Mouse (Mus musculus) lung, postnatal 0 days (tissue): ENCODE measurements around the gene Pa2g4.

ENCODE experiments used
- CTCF ChIP-seq: IDR thresholded peaks from 2 replicates; pipeline ENCODE4 v1.5.1; 2016; ENCODE audit warnings: antibody characterized with exemption, mild to moderate bottlenecking
- EP300 ChIP-seq: IDR thresholded peaks from 2 replicates; pipeline ENCODE4 v1.6.1; 2016; ENCODE audit warnings: antibody characterized with exemption, mild to moderate bottlenecking, control low read depth

DNA sequence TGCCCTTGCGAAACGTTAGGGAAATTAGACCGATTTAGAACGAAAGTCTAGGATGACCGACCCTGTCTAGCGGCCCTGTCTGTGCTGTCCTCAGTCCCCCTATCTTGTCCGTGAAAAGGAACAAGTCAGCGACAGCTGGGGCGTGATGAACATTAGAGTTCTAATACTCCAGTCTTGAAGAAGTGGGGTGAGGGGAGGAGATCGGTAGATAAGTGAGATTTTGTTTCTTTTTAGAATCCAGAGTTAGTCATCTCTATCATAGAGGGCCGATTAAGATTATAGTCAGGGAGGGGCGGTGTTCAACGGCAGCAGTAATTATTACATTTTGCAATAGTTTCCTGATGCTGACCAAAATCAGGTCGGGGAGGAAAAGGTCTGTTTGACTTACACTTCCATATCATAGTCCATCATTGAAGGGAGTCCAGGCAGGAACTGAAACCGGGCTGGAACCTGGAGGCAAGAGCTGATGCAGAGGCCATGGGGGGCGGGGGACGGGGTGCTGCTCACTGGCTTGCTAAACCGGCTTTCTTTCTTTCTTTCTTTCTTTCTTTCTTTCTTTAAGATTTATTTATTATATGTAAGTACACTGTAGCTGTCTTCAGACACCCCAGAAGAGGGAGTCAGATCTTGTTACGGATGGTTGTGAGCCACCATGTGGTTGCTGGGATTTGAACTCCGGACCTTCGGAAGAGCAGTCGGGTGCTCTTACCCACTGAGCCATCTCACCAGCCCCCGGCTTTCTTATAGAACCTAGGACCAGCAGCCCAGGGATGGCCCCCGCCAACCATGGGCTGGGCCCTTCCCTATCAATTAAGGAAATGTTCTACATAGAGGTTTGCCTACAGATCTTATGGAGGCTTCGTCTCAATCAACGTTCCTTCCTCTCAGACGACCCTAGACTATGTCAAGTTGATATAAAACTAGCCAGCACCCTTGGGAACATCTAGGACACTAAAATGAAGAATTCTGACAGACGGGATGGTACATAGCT is 39.1 kb downstream of the Pa2g4 start:
- TF ChIP-seq CTCF = no peak
- TF ChIP-seq EP300 = no peak
